Mouse (Mus musculus): ENCODE measurements around the gene Wdr82. TPM values are rescaled to one million over a fixed set of nuclear protein-coding genes. Genes with fewer than 3 reads are reported as not detected.

Wdr82 gene
- total and polyA plus RNA-seq, 3 experiments, result 30.5 to 37.0 (median 35.1) TPM

GRCm38 (mm10) chr9:106212594-106212981, 41.9 kb downstream of the Wdr82 start:
- DNase-seq, result no peak
- intact Hi-C loops (cut with DNase I), result loop anchor here (5.0 kb wide), 4 partner anchors 40 to 90 kb away; partner anchors contain the start of genes Glyctk and Wdr82
- TF ChIP-seq CTCF (IDR thresholded peaks at IDR 0.05), result no peak
- no peak for TF ChIP-seq POLR2A (IDR thresholded peaks at IDR 0.05; ENCODE audit: insufficient read depth, low read depth, low read length)
- no peak for TF ChIP-seq EP300 (IDR thresholded peaks at IDR 0.05; ENCODE audit: insufficient read depth, low read depth, low read length)
- H3K4me1 ChIP-seq (ENCODE audit: control insufficient read depth, insufficient read depth, low read length), result peaks cover 3% of the 10 kb centered on the region; the same call in 1 of the 2 replicates
- H3K36me3 ChIP-seq (ENCODE audit: control insufficient read depth, insufficient read depth, low read length), result no peaks in the 10 kb centered on the region
- no peaks in the 10 kb centered on the region for H3K27me3 ChIP-seq (ENCODE audit: control insufficient read depth, insufficient read depth, low read length)
- H3K4me3 ChIP-seq, result no peak overlapping the region
- no peak overlapping the region for H3K9ac ChIP-seq (ENCODE audit: low read depth, low read length)
- 82% methylated on average over 12 of the region's 12 CpGs for WGBS
- no peaks in the 10 kb centered on the region; the same call in 1 of the 2 replicates for H3K79me2 ChIP-seq (replicated peaks; ENCODE audit: control insufficient read depth, insufficient read depth, low read length)
- no peak overlapping the region for H3K27ac ChIP-seq

DNA sequence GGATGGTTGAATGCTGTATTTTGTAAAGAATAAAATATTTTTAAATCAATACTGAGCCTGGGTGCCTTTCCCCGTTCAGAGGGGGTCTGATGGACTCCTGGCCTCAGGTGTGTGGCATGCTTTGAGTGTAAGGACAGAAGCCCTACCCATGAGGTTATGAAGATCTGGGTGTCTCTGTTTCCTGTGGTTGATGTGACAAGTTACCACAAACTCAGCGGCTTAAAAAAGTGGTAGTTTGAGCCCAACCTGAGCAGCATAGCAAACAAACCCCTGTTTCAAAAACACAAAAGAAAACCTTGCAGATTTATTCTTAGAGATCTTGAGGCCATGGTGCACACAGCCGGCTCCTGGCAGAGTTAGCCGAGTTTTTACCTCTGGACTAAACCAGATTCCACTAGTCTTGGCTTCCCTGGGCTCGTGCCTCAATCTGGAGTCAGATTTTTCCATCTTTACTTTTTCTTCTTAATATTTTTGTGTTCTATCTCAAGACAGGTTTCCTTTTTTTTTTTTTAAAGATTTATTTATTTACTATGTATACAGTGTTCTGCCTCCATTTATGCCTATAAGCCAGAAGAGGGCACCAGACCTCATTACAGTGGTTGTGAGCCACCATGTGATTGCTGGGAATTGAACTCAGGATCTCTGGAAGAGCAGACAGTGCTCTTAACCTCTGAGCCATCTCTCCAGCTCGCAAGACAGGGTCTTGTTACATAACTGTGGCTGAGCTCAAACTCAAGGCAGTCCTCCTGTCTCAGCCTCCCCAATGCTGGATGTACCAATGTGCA, 44.8 kb downstream of the Wdr82 start:
- H3K9ac ChIP-seq (ENCODE audit: low read depth, low read length), result no peak overlapping the region
- H3K27ac ChIP-seq, result no peak overlapping the region
- intact Hi-C loops (cut with DNase I), result no loop called here
- no peak for DNase-seq
- H3K4me1 ChIP-seq (ENCODE audit: control insufficient read depth, insufficient read depth, low read length), result peaks cover 3% of the 10 kb centered on the region; the same call in 1 of the 2 replicates
- H3K4me3 ChIP-seq, result no peak overlapping the region
- no peaks in the 10 kb centered on the region for H3K79me2 ChIP-seq (replicated peaks; ENCODE audit: control insufficient read depth, insufficient read depth, low read length)
- peak; percentile 53 for TF ChIP-seq CTCF (IDR thresholded peaks at IDR 0.05)
- no peak for TF ChIP-seq EP300 (IDR thresholded peaks at IDR 0.05; ENCODE audit: insufficient read depth, low read depth, low read length)
- H3K27me3 ChIP-seq (ENCODE audit: control insufficient read depth, insufficient read depth, low read length), result no peaks in the 10 kb centered on the region
- H3K36me3 ChIP-seq (ENCODE audit: control insufficient read depth, insufficient read depth, low read length), result no peaks in the 10 kb centered on the region
- 82% methylated on average over 6 of the region's 6 CpGs for WGBS

- intact Hi-C loops (cut with DNase I), result no loop called here
- Histone ChIP-seq H3K36me3 (ENCODE audit: control insufficient read depth, insufficient read depth, low read length) (no peaks in the 10 kb centered on the region), H3K27me3 (ENCODE audit: control insufficient read depth, insufficient read depth, low read length) (no peaks in the 10 kb centered on the region), H3K4me3 (no peak overlapping the region), H3K4me1 (ENCODE audit: control insufficient read depth, insufficient read depth, low read length) (no peaks in the 10 kb centered on the region), H3K27ac (no peak overlapping the region), H3K9ac (ENCODE audit: low read depth, low read length) (no peak overlapping the region), H3K79me2 (replicated peaks; ENCODE audit: control insufficient read depth, insufficient read depth, low read length) (no peaks in the 10 kb centered on the region)
- DNase-seq, result no peak
- TF ChIP-seq CTCF (IDR thresholded peaks at IDR 0.05), result no peak
- TF ChIP-seq EP300 (IDR thresholded peaks at IDR 0.05; ENCODE audit: insufficient read depth, low read depth, low read length), result no peak
- TF ChIP-seq POLR2A (IDR thresholded peaks at IDR 0.05; ENCODE audit: insufficient read depth, low read depth, low read length), result no peak
- WGBS, result 84% methylated on average over 7 of the region's 7 CpGs
Observed at GRCm38 (mm10) chr9:106216971-106217370, 46.2 kb downstream of the Wdr82 start.

GRCm38 (mm10) chr9:106220894-106221523, 50.3 kb downstream of the Wdr82 start:
- WGBS, result 72% methylated on average over 8 of the region's 8 CpGs
- no peak for DNase-seq
- no peaks in the 10 kb centered on the region for H3K79me2 ChIP-seq (replicated peaks; ENCODE audit: control insufficient read depth, insufficient read depth, low read length)
- H3K27me3 ChIP-seq (ENCODE audit: control insufficient read depth, insufficient read depth, low read length), result no peaks in the 10 kb centered on the region
- H3K4me1 ChIP-seq (ENCODE audit: control insufficient read depth, insufficient read depth, low read length), result peaks cover 4% of the 10 kb centered on the region
- intact Hi-C loops (cut with DNase I), result no loop called here
- no peak overlapping the region for H3K4me3 ChIP-seq
- TF ChIP-seq CTCF (IDR thresholded peaks at IDR 0.05) (no peak), EP300 (IDR thresholded peaks at IDR 0.05; ENCODE audit: insufficient read depth, low read depth, low read length) (no peak), POLR2A (IDR thresholded peaks at IDR 0.05; ENCODE audit: insufficient read depth, low read depth, low read length) (no peak)
- H3K36me3 ChIP-seq (ENCODE audit: control insufficient read depth, insufficient read depth, low read length), result no peaks in the 10 kb centered on the region
- no peak overlapping the region for H3K9ac ChIP-seq (ENCODE audit: low read depth, low read length)
- no peak overlapping the region for H3K27ac ChIP-seq

DNA sequence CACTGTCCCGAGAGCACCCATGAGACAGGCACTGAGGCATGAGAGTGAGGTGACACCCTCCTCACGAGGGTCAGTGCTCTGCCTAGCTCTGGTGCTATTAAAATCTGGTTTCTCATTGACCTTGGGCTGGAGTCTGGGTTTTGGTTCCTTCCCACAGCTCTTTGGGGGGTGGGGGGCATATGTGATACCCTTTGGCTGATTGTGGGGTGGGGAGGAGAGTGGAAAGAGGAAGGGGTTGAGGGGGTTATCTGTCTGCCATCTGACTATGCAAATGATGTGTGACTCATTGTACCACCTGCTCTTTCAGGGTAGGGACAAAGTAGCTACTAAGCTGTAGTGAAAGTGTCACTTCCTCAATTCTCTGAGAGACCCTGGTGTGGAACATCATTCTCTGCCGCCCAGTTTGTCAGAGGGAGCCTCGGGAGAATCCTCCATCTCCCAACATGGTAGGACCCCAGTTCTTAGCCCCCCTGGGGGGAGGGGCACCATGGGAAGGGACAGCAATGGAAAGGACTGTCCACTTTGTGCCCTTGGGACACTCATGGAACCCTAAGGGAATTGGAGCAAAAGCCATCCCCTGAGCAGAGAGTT, 51.6 kb downstream of the Wdr82 start, which contains the start of gene Tlr9:
Gene Tlr9, plus strand, starts transcription at position 338 of the 591 bp plus-strand sequence.
- no peaks in the 10 kb centered on the region for H3K36me3 ChIP-seq (ENCODE audit: control insufficient read depth, insufficient read depth, low read length)
- 54% methylated on average over 4 of the region's 4 CpGs for WGBS
- H3K4me1 ChIP-seq (ENCODE audit: control insufficient read depth, insufficient read depth, low read length), result peaks cover 7% of the 10 kb centered on the region
- no peak within 1 kb of the TSS for H3K27ac ChIP-seq
- DNase-seq, result no peak
- no peak within 1 kb of the TSS for H3K9ac ChIP-seq (ENCODE audit: low read depth, low read length)
- H3K4me3 ChIP-seq, result no peak within 1 kb of the TSS
- TF ChIP-seq EP300 (IDR thresholded peaks at IDR 0.05; ENCODE audit: insufficient read depth, low read depth, low read length) (no peak), CTCF (IDR thresholded peaks at IDR 0.05) (no peak), POLR2A (IDR thresholded peaks at IDR 0.05; ENCODE audit: insufficient read depth, low read depth, low read length) (no peak)
- H3K27me3 ChIP-seq (ENCODE audit: control insufficient read depth, insufficient read depth, low read length), result no peaks in the 10 kb centered on the region
- intact Hi-C loops (cut with DNase I), result no loop called here
- no peaks in the 10 kb centered on the region for H3K79me2 ChIP-seq (replicated peaks; ENCODE audit: control insufficient read depth, insufficient read depth, low read length)

All from heart, adult 2 months (tissue).